Mouse (Mus musculus) CH12.LX (cell line): ENCODE measurements around the gene Dcps. TPM values are rescaled to one million over a fixed set of nuclear protein-coding genes. Genes with fewer than 3 reads are reported as not detected.
A peak's percentile ranks its signal among the peaks of the same experiment; 100 is the strongest.

Experiments used
- DNase-seq: peaks from one replicate; pipeline ENCODE4 v3.0.0-alpha.2; 2013; ENCODE audit errors: extremely low read depth
- H3K27ac ChIP-seq: 2 replicates; pipeline ENCODE4 v1.5.1; 2012; ENCODE audit warnings: low read depth, mild to moderate bottlenecking, control low read depth, moderate library complexity; ENCODE audit not compliant: insufficient read depth
- H3K27me3 ChIP-seq: replicated peaks from 2 replicates; pipeline ENCODE3; 2012; ENCODE audit warnings: inconsistent platforms
- H3K36me3 ChIP-seq, 2 experiments: replicated peaks in 1 of 2; 2 replicates each; pipeline versions ENCODE3 to v1.6.1; 2012; ENCODE audit warnings: inconsistent platforms in 1 of 2, low read length in 1 of 2, mild to moderate bottlenecking in 1 of 2, mixed read lengths in 1 of 2, moderate library complexity in 1 of 2; ENCODE audit not compliant: control insufficient read depth in 1 of 2, insufficient read depth in 1 of 2
- H3K4me1 ChIP-seq, 2 experiments: 2 replicates each; pipeline ENCODE4 v1.6.1; 2012; ENCODE audit warnings: inconsistent platforms in 1 of 2, moderate library complexity in 1 of 2; ENCODE audit not compliant: insufficient read depth in 2 of 2, control insufficient read depth in 1 of 2
- H3K4me2 ChIP-seq: 2 replicates; pipeline ENCODE4 v1.6.1; 2012; ENCODE audit warnings: low read depth, mild to moderate bottlenecking, control low read depth; ENCODE audit not compliant: poor library complexity, insufficient read depth, severe bottlenecking
- H3K4me3 ChIP-seq, 3 experiments: fragments of 150-350 bp in 1 of 3; sonication (generic) in 1 of 3; replicated peaks in 1 of 3; 2 replicates each; pipeline versions ENCODE3 to v1.5.1; 2011 to 2012; ENCODE audit warnings: low read depth in 2 of 3, low read length in 2 of 3, mild to moderate bottlenecking in 2 of 3, moderate library complexity in 2 of 3, control low read depth in 1 of 3, improper control_type of control experiment in 1 of 3, inconsistent platforms in 1 of 3, mixed read lengths in 1 of 3; ENCODE audit not compliant: poor library complexity in 1 of 3
- H3K79me2 ChIP-seq: replicated peaks from 2 replicates; pipeline ENCODE4 v1.6.1; 2012; ENCODE audit warnings: mild to moderate bottlenecking, moderate library complexity; ENCODE audit not compliant: control insufficient read depth, poor library complexity, insufficient read depth, severe bottlenecking; ENCODE audit errors: extremely low read depth
- H3K9ac ChIP-seq: 2 replicates; pipeline ENCODE4 v1.6.1; 2012; ENCODE audit warnings: low read depth, mild to moderate bottlenecking, control low read depth, moderate library complexity; ENCODE audit not compliant: insufficient read depth
- H3K9me3 ChIP-seq: replicated peaks from 2 replicates; pipeline ENCODE3; 2012; ENCODE audit warnings: low read length, inconsistent platforms, mixed read lengths
- BHLHE40 ChIP-seq: IDR thresholded peaks from 2 replicates; pipeline ENCODE4 v1.6.1; 2011; ENCODE audit warnings: mild to moderate bottlenecking, low read depth, low read length, improper control_type of control experiment
- CHD1 ChIP-seq: IDR thresholded peaks from 2 replicates; pipeline ENCODE4 v1.6.1; 2012; ENCODE audit warnings: low read depth, low read length, improper control_type of control experiment, inconsistent platforms
- CHD2 ChIP-seq: IDR thresholded peaks from 2 replicates; pipeline ENCODE4 v1.6.1; 2011; ENCODE audit warnings: low read length, improper control_type of control experiment
- CTCF ChIP-seq, 2 experiments: IDR thresholded peaks in 1 of 2; conservative IDR thresholded peaks in 1 of 2; 2 replicates each; pipeline ENCODE4 v1.5.1; 2011 to 2012; ENCODE audit warnings: low read depth in 2 of 2, low read length in 2 of 2, improper control_type of control experiment in 1 of 2, inconsistent platforms in 1 of 2, mild to moderate bottlenecking in 1 of 2, moderate library complexity in 1 of 2
- E2F4 ChIP-seq: IDR thresholded peaks from 2 replicates; pipeline ENCODE4 v1.6.1; 2011; ENCODE audit warnings: low read depth, low read length, improper control_type of control experiment; ENCODE audit not compliant: insufficient replicate concordance
- ELF1 ChIP-seq: IDR thresholded peaks from 2 replicates; pipeline ENCODE4 v1.6.1; 2014; ENCODE audit warnings: low read depth, mild to moderate bottlenecking, inconsistent platforms, low read length, improper control_type of control experiment
- ETS1 ChIP-seq: conservative IDR thresholded peaks from 2 replicates; pipeline ENCODE4 v1.6.1; 2012; ENCODE audit warnings: low read depth, mild to moderate bottlenecking, inconsistent platforms, low read length, improper control_type of control experiment, moderate library complexity
- GABPA ChIP-seq: IDR thresholded peaks from 2 replicates; pipeline ENCODE4 v1.6.1; 2012; ENCODE audit warnings: low read depth, low read length, improper control_type of control experiment, inconsistent platforms; ENCODE audit not compliant: insufficient replicate concordance
- IRF4 ChIP-seq: IDR thresholded peaks from 2 replicates; pipeline ENCODE4 v1.6.1; 2014; ENCODE audit warnings: low read depth, mild to moderate bottlenecking, inconsistent platforms, low read length, improper control_type of control experiment
- JUN ChIP-seq: IDR thresholded peaks from 2 replicates; pipeline ENCODE4 v1.6.1; 2011; ENCODE audit warnings: low read depth, mild to moderate bottlenecking, low read length, improper control_type of control experiment, moderate library complexity; ENCODE audit not compliant: insufficient read depth
- KAT2A ChIP-seq: IDR thresholded peaks from 2 replicates; pipeline ENCODE4 v1.6.1; 2012; ENCODE audit warnings: low read length, improper control_type of control experiment, inconsistent platforms; ENCODE audit not compliant: insufficient replicate concordance
- MAFK ChIP-seq: IDR thresholded peaks from 2 replicates; pipeline ENCODE4 v1.6.1; 2011; ENCODE audit warnings: low read length, improper control_type of control experiment; ENCODE audit not compliant: insufficient replicate concordance
- MAX ChIP-seq: IDR thresholded peaks from 2 replicates; pipeline ENCODE4 v1.6.1; 2011; ENCODE audit warnings: low read length, improper control_type of control experiment
- MEF2A ChIP-seq: IDR thresholded peaks from 2 replicates; pipeline ENCODE4 v1.6.1; 2014; ENCODE audit warnings: low read depth, mild to moderate bottlenecking, inconsistent platforms, low read length, improper control_type of control experiment, borderline replicate concordance
- MXI1 ChIP-seq: IDR thresholded peaks from 2 replicates; pipeline ENCODE4 v1.6.1; 2011; ENCODE audit warnings: mild to moderate bottlenecking, low read depth, low read length, improper control_type of control experiment
- MYC ChIP-seq: IDR thresholded peaks from 2 replicates; pipeline ENCODE4 v1.6.1; 2011; ENCODE audit warnings: low read depth, mild to moderate bottlenecking, improper control_type of control experiment, low read length
- NELFE ChIP-seq: IDR thresholded peaks from 2 replicates; pipeline ENCODE4 v1.6.1; 2011; ENCODE audit warnings: low read depth, low read length, improper control_type of control experiment
- NRF1 ChIP-seq: IDR thresholded peaks from 2 replicates; pipeline ENCODE4 v1.6.1; 2014; ENCODE audit warnings: low read depth, mild to moderate bottlenecking, inconsistent platforms, low read length, improper control_type of control experiment, moderate library complexity
- PAX5 ChIP-seq: IDR thresholded peaks from 2 replicates; pipeline ENCODE4 v1.6.1; 2012; ENCODE audit warnings: low read length, inconsistent platforms, mixed read lengths
- POLR2A ChIP-seq: IDR thresholded peaks from 2 replicates; pipeline ENCODE4 v1.6.1; 2011; ENCODE audit warnings: low read depth, mild to moderate bottlenecking, improper control_type of control experiment, low read length
- POLR2AphosphoS2 ChIP-seq: IDR thresholded peaks from 2 replicates; pipeline ENCODE4 v1.6.1; 2011; ENCODE audit warnings: low read depth, low read length, improper control_type of control experiment
- RCOR1 ChIP-seq: conservative IDR thresholded peaks from 2 replicates; pipeline ENCODE4 v1.6.1; 2012; ENCODE audit warnings: low read depth, mild to moderate bottlenecking, inconsistent platforms, low read length, improper control_type of control experiment
- SMC3 ChIP-seq: IDR thresholded peaks from 2 replicates; pipeline ENCODE4 v1.6.1; 2011; ENCODE audit warnings: low read depth, low read length, improper control_type of control experiment
- TBP ChIP-seq: conservative IDR thresholded peaks from 2 replicates; pipeline ENCODE4 v1.6.1; 2011; ENCODE audit warnings: low read depth, low read length, improper control_type of control experiment
- UBTF ChIP-seq: IDR thresholded peaks from 2 replicates; pipeline ENCODE4 v1.6.1; 2012; ENCODE audit warnings: low read depth, mild to moderate bottlenecking, inconsistent platforms, low read length, improper control_type of control experiment, moderate library complexity
- USF1 ChIP-seq: IDR thresholded peaks from 2 replicates; pipeline ENCODE4 v1.6.1; 2014; ENCODE audit warnings: low read depth, mild to moderate bottlenecking, inconsistent platforms, low read length, improper control_type of control experiment
- USF2 ChIP-seq: conservative IDR thresholded peaks from 2 replicates; pipeline ENCODE4 v1.6.1; 2011; ENCODE audit warnings: low read depth, low read length, improper control_type of control experiment
- ZC3H11A ChIP-seq: IDR thresholded peaks from 2 replicates; pipeline ENCODE4 v1.6.1; 2012; ENCODE audit warnings: low read depth, mild to moderate bottlenecking, inconsistent platforms, low read length, improper control_type of control experiment
- ZKSCAN1 ChIP-seq: IDR thresholded peaks from 2 replicates; pipeline ENCODE4 v1.6.1; 2012; ENCODE audit warnings: low read depth, inconsistent platforms, low read length, improper control_type of control experiment, borderline replicate concordance
- dilution Hi-C: fragments of 300-500 bp; cut with MboI; formaldehyde crosslinking; loops from 2 replicates; pipeline ENCODE4 v1.14.3; 2020; ENCODE audit warnings: low sequenced_read_pairs; ENCODE audit not compliant: extremely low pct_unique_long_range_greater_than_20kb, extremely low pct_ligation_motif_present
- in situ Hi-C: fragments of 300-500 bp; cut with MboI; formaldehyde crosslinking; loops from 3 replicates; pipeline ENCODE4 v1.14.3; 2019; ENCODE audit warnings: low sequenced_read_pairs, low pct_ligation_motif_present, low pct_unique_long_range_greater_than_20kb, mixed read lengths
- polyA plus RNA-seq: library from polyadenylated mRNA; unstranded; fragments of >175 nt; gene quantifications from 2 replicates; pipeline ENCODE4 v1.2.1, GENCODE M21; 2012; ENCODE audit warnings: low read depth; ENCODE audit not compliant: insufficient read length
- total RNA-seq, 2 experiments: library from RNA; depleted of rRNA; stranded (reverse); fragments of 300-350 nt in 1 of 2; fragments of >200 nt in 1 of 2; gene quantifications; 2 replicates each; pipeline ENCODE4 v1.2.3; 2012 to 2014

The Dcps gene
- total and polyA plus RNA-seq, 3 experiments, result 64.3 to 113 (median 94.3) TPM

GRCm38 (mm10) chr9:35166798-35167635 lies 8.8 kb downstream of the Dcps start:
- H3K4me3 ChIP-seq, result no peak overlapping the region
- H3K9ac ChIP-seq, result no peak overlapping the region
- TF ChIP-seq MAX, result no peak
- no peak for TF ChIP-seq KAT2A
- TF ChIP-seq NELFE, result no peak
- no peak for TF ChIP-seq MAFK
- no peak for TF ChIP-seq MXI1
- TF ChIP-seq IRF4, result no peak
- TF ChIP-seq NRF1, result no peak
- no peak for TF ChIP-seq MYC
- TF ChIP-seq CHD2, result no peak
- TF ChIP-seq CTCF (conservative IDR thresholded peaks at IDR 0.05 in 1 of 2, IDR thresholded peaks at IDR 0.05 in 1 of 2; ENCODE audit: low read depth in 2 of 2, low read length in 2 of 2), result no peak
- peaks cover 36 to 83% of the 10 kb centered on the region in 2 experiments for H3K36me3 ChIP-seq
- no peak overlapping the region for H3K4me2 ChIP-seq
- dilution Hi-C loops (no loop called here), in situ Hi-C loops (no loop called here)
- H3K79me2 ChIP-seq, result no peaks in the 10 kb centered on the region
- H3K27ac ChIP-seq, result no peak overlapping the region
- no peaks in the 10 kb centered on the region for H3K9me3 ChIP-seq
- peaks cover 10 to 25% of the 10 kb centered on the region in 2 experiments for H3K4me1 ChIP-seq
- DNase-seq, result no peak
- no peaks in the 10 kb centered on the region for H3K27me3 ChIP-seq

GRCm38 (mm10) chr9:35166144-35166797 lies 9.6 kb downstream of the Dcps start:
- H3K4me1 ChIP-seq, result peaks cover 10 to 26% of the 10 kb centered on the region in 2 experiments
- H3K27me3 ChIP-seq, result no peaks in the 10 kb centered on the region
- H3K4me2 ChIP-seq, result no peak overlapping the region
- H3K9ac ChIP-seq, result no peak overlapping the region
- no peak for DNase-seq
- no peaks in the 10 kb centered on the region for H3K79me2 ChIP-seq
- H3K36me3 ChIP-seq, result peaks cover 40 to 88% of the 10 kb centered on the region in 2 experiments
- in situ Hi-C loops (no loop called here), dilution Hi-C loops (no loop called here)
- H3K4me3 ChIP-seq, result no peak overlapping the region
- H3K27ac ChIP-seq, result no peak overlapping the region
- no peaks in the 10 kb centered on the region for H3K9me3 ChIP-seq
- no peak for TF ChIP-seq KAT2A
- TF ChIP-seq MEF2A, result no peak
- no peak for TF ChIP-seq MAX
- no peak for TF ChIP-seq CHD2
- TF ChIP-seq USF2, result no peak
- TF ChIP-seq ELF1, result no peak
- no peak for TF ChIP-seq ETS1
- TF ChIP-seq ZC3H11A, result no peak
- no peak for TF ChIP-seq CHD1
- no peak for TF ChIP-seq MXI1
- no peak for TF ChIP-seq GABPA
- no peak for TF ChIP-seq TBP
- TF ChIP-seq PAX5, result no peak
- no peak for TF ChIP-seq BHLHE40
- TF ChIP-seq E2F4, result no peak
- TF ChIP-seq POLR2A, result no peak
- no peak for TF ChIP-seq RCOR1
- no peak for TF ChIP-seq MYC
- no peak for TF ChIP-seq USF1
- TF ChIP-seq IRF4, result no peak
- no peak for TF ChIP-seq JUN
- TF ChIP-seq POLR2AphosphoS2, result no peak
- no peak for TF ChIP-seq NRF1
- TF ChIP-seq ZKSCAN1, result no peak
- TF ChIP-seq UBTF, result no peak
- peak in 1 of 2 experiments; percentile 60; a peak in 2 of 4 replicates for TF ChIP-seq CTCF (conservative IDR thresholded peaks at IDR 0.05 in 1 of 2, IDR thresholded peaks at IDR 0.05 in 1 of 2; ENCODE audit: low read depth in 2 of 2, low read length in 2 of 2)
- TF ChIP-seq SMC3, result peak; percentile 39
